Mouse (Mus musculus) gastrocnemius, adult 2 months (tissue): ENCODE measurements around the gene Nckap1l. TPM values are rescaled to one million over a fixed set of nuclear protein-coding genes. Genes with fewer than 3 reads are reported as not detected.

Experiments
- DNase-seq: peaks from one replicate; pipeline ENCODE4 v3.0.0; 2022
- H3K27ac ChIP-seq: fragments of 200-600 bp; 2 replicates; pipeline ENCODE4 v1.8.1; 2022; ENCODE audit warnings: mild to moderate bottlenecking
- H3K4me3 ChIP-seq: fragments of 200-600 bp; 2 replicates; pipeline ENCODE4 v1.8.1; 2022; ENCODE audit warnings: mild to moderate bottlenecking, moderate library complexity
- CTCF ChIP-seq: fragments of 200-600 bp; IDR thresholded peaks from 2 replicates; pipeline ENCODE4 v1.8.1; 2022; ENCODE audit warnings: antibody characterized with exemption, mild to moderate bottlenecking, moderate library complexity
- intact Hi-C: fragments of 180-260 bp; cut with DNase I; formaldehyde crosslinking; loops from one replicate; pipeline ENCODE4 v1.15.1; 2025
- total RNA-seq, 2 experiments: library from RNA; stranded (reverse); gene quantifications; 2 replicates each; pipeline ENCODE4 v1.2.3; 2021

Nckap1l gene
- total RNA-seq, 2 experiments from 2014 or later: 0.79 to 0.98 TPM

GRCm38 (mm10) chr15:103535030-103535429 lies 81.4 kb downstream of the Nckap1l start:
- intact Hi-C loops: no loop called here
- no peak for DNase-seq
- TF ChIP-seq CTCF: no peak
- no peak overlapping the region for H3K4me3 ChIP-seq
- H3K27ac ChIP-seq: no peak overlapping the region

GRCm38 (mm10) chr15:103535786-103536185 lies 82.2 kb downstream of the Nckap1l start:
- TF ChIP-seq CTCF: no peak
- no peak overlapping the region for H3K4me3 ChIP-seq
- no peak overlapping the region for H3K27ac ChIP-seq
- intact Hi-C loops: no loop called here
- DNase-seq: no peak

- Histone ChIP-seq H3K27ac (peak overlapping the region; percentile 92), H3K4me3 (peak overlapping the region; percentile 76)
- TF ChIP-seq CTCF: no peak
- intact Hi-C loops: no loop called here
- no peak for DNase-seq
Measured at GRCm38 (mm10) chr15:103536456-103536855, 82.9 kb downstream of the Nckap1l start.

- intact Hi-C loops: no loop called here
- Histone ChIP-seq H3K4me3 (peak overlapping the region; percentile 76), H3K27ac (peak overlapping the region; percentile 92)
- no peak for TF ChIP-seq CTCF
- peak; percentile 74 for DNase-seq
Measured at GRCm38 (mm10) chr15:103537011-103537821, 83.6 kb downstream of the Nckap1l start.

GRCm38 (mm10) chr15:103537822-103538213 lies 84.2 kb downstream of the Nckap1l start, which contains the start of gene Ppp1r1a:
Ppp1r1a (minus strand) TSS chr15:103538003.
- Histone ChIP-seq H3K27ac (peak within 1 kb of the TSS; percentile 92), H3K4me3 (peak within 1 kb of the TSS; percentile 76)
- peak; percentile 85 for DNase-seq
- no peak for TF ChIP-seq CTCF
- intact Hi-C loops: no loop called here

GRCm38 (mm10) chr15:103539259-103539658 lies 85.7 kb downstream of the Nckap1l start:
- intact Hi-C loops: no loop called here
- H3K4me3 ChIP-seq: peak overlapping the region; percentile 17; the same call in 1 of the 2 replicates
- DNase-seq: no peak
- no peak for TF ChIP-seq CTCF
- H3K27ac ChIP-seq: peak overlapping the region; percentile 92

- Histone ChIP-seq H3K4me3 (no peak overlapping the region), H3K27ac (no peak overlapping the region)
- DNase-seq: no peak
- intact Hi-C loops: no loop called here
- no peak for TF ChIP-seq CTCF
Measured at GRCm38 (mm10) chr15:103540646-103541045, 87.1 kb downstream of the Nckap1l start.

GRCm38 (mm10) chr15:103542526-103542925 lies 88.9 kb downstream of the Nckap1l start:
- intact Hi-C loops: no loop called here
- Histone ChIP-seq H3K4me3 (no peak overlapping the region), H3K27ac (no peak overlapping the region)
- TF ChIP-seq CTCF: no peak
- DNase-seq: no peak

GRCm38 (mm10) chr15:103547983-103548382 lies 94.4 kb downstream of the Nckap1l start:
- no peak overlapping the region for H3K4me3 ChIP-seq
- intact Hi-C loops: no loop called here
- peak; percentile 32; the same call in 1 of the 2 replicates for TF ChIP-seq CTCF

More at GRCm38 (mm10) chr15:103547983-103548382, 94.4 kb downstream of the Nckap1l start:
- DNase-seq: no peak
- H3K27ac ChIP-seq: no peak overlapping the region

Other genes starting within 250 kb of the Nckap1l start
- gene Cbx5, start 214.0 kb upstream of the Nckap1l start, total RNA-seq: 10 to 100 TPM; 24.4 to 36.6 TPM
- 10 to 100 TPM; 93.9 to 98.7 TPM for gene Hnrnpa1, start 213.4 kb upstream of the Nckap1l start, total RNA-seq
- gene Nfe2, start 195.4 kb upstream of the Nckap1l start, total RNA-seq: not detected
- 10 to 100 TPM; 38.5 to 41.4 TPM for gene Copz1, start 181.1 kb upstream of the Nckap1l start, total RNA-seq
- not detected for gene Gpr84, start 143.2 kb upstream of the Nckap1l start, total RNA-seq
- gene Zfp385a, start 113.7 kb upstream of the Nckap1l start, total RNA-seq: 10 to 100 TPM in 1 of 2 experiments, 1 to 10 TPM in 1; 8.0 to 13.0 TPM
- gene Itga5, start 87.0 kb upstream of the Nckap1l start, total RNA-seq: 1 to 10 TPM; 5.0 to 10.0 TPM
- gene Gtsf1, start 23.3 kb upstream of the Nckap1l start, total RNA-seq: not detected
- gene Gtsf2, start 5.3 kb upstream of the Nckap1l start, total RNA-seq: not detected
- gene Pde1b, start 49.2 kb downstream of the Nckap1l start, total RNA-seq: under 1 TPM; 0.42 to 0.51 TPM
- 100 to 1,000 TPM in 1 of 2 experiments, 10 to 100 TPM in 1; 67.6 to 107 TPM for gene Ppp1r1a, start 84.2 kb downstream of the Nckap1l start, total RNA-seq
- gene Glycam1, start 111.3 kb downstream of the Nckap1l start, total RNA-seq: not detected